Mouse (Mus musculus): ENCODE results near the gene Gm28043. TPM values are rescaled to one million over a fixed set of nuclear protein-coding genes. Genes with fewer than 3 reads are reported as not detected.

The Gm28043 gene
- polyA plus RNA-seq, 1 experiment from 2014 or later, result 1.7 TPM

DNA sequence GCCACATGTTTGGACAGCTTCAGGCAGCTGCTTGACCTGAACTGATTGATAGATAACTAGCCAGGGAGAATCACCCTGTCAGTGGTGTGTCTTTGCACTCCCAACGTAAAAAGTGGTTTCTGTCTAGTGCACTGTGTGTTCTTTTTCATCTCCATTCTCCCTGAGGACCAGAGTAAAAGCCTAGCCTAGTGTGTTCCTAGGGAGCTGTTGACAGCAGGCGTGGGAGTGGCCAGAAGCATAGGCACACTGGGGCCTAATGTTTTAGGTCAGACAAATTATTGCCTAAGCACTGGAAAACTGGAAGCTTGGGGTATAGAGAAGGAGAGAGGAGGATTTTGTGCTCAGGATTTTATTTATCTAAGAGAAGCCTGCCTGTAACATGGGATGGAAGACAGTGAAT is 68.5 kb downstream of the Gm28043 start:
- H3K4me3 ChIP-seq (replicated peaks), result no peak overlapping the region
- WGBS, result 74% methylated on average over 2 of the region's 2 CpGs
- no peaks in the 10 kb centered on the region for H3K27me3 ChIP-seq (replicated peaks)
- H3K4me1 ChIP-seq, result peaks cover 4% of the 10 kb centered on the region
- no peak overlapping the region for H3K4me2 ChIP-seq
- no peak for ATAC-seq (ENCODE audit: low FRiP score)
- no peak overlapping the region for H3K9ac ChIP-seq (replicated peaks)
- no peak overlapping the region for H3K27ac ChIP-seq (replicated peaks)
- no peaks in the 10 kb centered on the region for H3K9me3 ChIP-seq (replicated peaks)
- peaks cover 93% of the 10 kb centered on the region for H3K36me3 ChIP-seq

DNA sequence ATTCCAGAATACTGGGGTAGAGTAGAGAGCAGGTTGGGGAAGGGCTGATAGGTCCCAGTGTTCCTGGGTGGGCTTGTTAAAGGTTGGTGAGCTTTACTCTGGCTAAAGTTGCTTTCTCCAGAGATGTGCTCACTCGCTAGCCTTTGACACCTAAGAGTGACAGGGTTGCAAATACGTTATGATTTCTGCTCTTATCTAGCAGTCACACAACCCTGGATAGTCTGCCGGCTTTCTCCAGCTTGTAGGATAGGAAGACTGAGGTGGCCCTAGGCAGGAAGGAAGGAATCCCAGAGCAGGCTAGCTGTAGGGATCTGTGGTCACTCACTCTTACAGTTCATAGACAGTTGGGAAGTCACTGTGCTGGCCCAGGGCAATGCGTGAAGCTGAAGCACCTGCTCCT is 69.6 kb downstream of the Gm28043 start:
- no peak for ATAC-seq (ENCODE audit: low FRiP score)
- Histone ChIP-seq H3K36me3 (peaks cover 88% of the 10 kb centered on the region), H3K4me2 (no peak overlapping the region), H3K27ac (replicated peaks) (no peak overlapping the region), H3K27me3 (replicated peaks) (no peaks in the 10 kb centered on the region), H3K4me1 (peaks cover 4% of the 10 kb centered on the region), H3K9me3 (replicated peaks) (no peaks in the 10 kb centered on the region), H3K9ac (replicated peaks) (no peak overlapping the region), H3K4me3 (replicated peaks) (no peak overlapping the region)
- WGBS, result 91% methylated on average over 4 of the region's 4 CpGs

DNA sequence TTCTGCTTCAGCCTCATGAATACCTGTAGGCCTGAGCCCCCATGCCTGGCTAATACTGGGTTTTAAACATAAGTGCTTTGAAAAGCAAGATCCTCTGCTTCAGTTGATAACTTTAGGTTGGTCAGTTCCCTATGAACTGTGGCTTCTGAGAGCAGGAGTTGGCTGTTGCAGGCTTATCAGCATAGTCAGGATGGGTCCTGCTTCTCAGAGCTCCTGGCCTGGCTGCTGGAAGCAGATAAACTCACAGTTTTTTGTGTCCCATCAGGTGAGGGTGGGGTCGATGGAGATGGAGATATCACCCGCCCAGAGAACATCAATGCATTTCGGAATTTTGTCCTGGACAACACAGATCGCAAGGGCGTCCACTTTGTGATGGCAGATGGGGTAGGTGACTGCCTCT is 72.1 kb downstream of the Gm28043 start:
- ATAC-seq (ENCODE audit: low FRiP score), result no peak
- no peaks in the 10 kb centered on the region for H3K4me1 ChIP-seq
- H3K4me2 ChIP-seq, result no peak overlapping the region
- H3K36me3 ChIP-seq, result peaks cover 89% of the 10 kb centered on the region
- no peak overlapping the region for H3K9ac ChIP-seq (replicated peaks)
- H3K4me3 ChIP-seq (replicated peaks), result no peak overlapping the region
- H3K27ac ChIP-seq (replicated peaks), result no peak overlapping the region
- no peaks in the 10 kb centered on the region for H3K9me3 ChIP-seq (replicated peaks)
- H3K27me3 ChIP-seq (replicated peaks), result no peaks in the 10 kb centered on the region
- WGBS, result 96% methylated on average over 5 of the region's 5 CpGs

DNA sequence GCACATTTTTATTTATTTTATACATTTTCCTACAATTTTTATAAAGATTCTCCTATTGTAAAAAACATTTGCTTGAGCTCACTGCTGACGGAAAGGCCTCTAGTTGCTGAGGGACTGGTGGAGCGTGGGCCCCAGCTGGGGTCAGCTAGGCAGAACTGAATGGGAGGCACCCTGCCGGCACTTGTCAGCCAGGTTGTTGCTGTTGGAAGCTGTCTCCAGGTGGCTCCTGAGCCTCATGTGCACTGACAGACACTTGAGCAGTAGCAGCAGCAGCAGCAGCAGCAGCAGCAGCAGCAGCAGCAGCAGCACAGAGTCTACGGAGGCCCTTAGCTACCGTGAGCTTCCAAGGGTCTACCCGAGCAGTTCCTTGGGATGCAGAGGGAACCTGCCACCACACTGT is 72.7 kb downstream of the Gm28043 start:
- Histone ChIP-seq H3K27me3 (replicated peaks) (no peaks in the 10 kb centered on the region), H3K4me3 (replicated peaks) (no peak overlapping the region), H3K4me1 (no peaks in the 10 kb centered on the region), H3K9ac (replicated peaks) (no peak overlapping the region), H3K4me2 (no peak overlapping the region), H3K36me3 (peaks cover 85% of the 10 kb centered on the region), H3K9me3 (replicated peaks) (no peaks in the 10 kb centered on the region), H3K27ac (replicated peaks) (no peak overlapping the region)
- ATAC-seq (ENCODE audit: low FRiP score), result no peak
- 77% methylated on average over 6 of the region's 6 CpGs for WGBS

DNA sequence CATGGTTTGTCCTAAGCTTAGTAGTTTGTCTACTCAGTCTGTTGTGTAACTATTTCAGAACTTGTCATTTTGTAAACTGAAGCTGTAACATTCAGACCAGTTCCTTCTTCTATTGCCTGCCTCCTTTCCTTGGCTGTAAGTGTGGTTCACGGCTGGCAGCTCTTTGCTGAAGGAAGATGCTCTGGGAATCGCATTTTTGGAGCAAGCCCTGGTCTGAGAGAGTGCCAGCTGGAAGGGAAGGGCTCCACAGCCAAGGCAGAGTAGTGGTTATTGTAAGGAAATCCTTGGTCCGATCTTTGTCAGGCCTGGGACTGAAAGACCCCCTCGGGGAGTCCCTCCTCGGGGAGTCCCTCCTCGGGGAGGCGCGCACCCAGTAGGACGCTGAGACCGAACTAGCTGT is 73.9 kb downstream of the Gm28043 start:
- H3K36me3 ChIP-seq, result peaks cover 76% of the 10 kb centered on the region
- no peak overlapping the region for H3K4me2 ChIP-seq
- no peak for ATAC-seq (ENCODE audit: low FRiP score)
- H3K9ac ChIP-seq (replicated peaks), result no peak overlapping the region
- WGBS, result 92% methylated on average over 10 of the region's 10 CpGs
- no peak overlapping the region for H3K27ac ChIP-seq (replicated peaks)
- no peaks in the 10 kb centered on the region for H3K27me3 ChIP-seq (replicated peaks)
- no peak overlapping the region for H3K4me3 ChIP-seq (replicated peaks)
- no peaks in the 10 kb centered on the region for H3K4me1 ChIP-seq
- no peaks in the 10 kb centered on the region for H3K9me3 ChIP-seq (replicated peaks)

DNA sequence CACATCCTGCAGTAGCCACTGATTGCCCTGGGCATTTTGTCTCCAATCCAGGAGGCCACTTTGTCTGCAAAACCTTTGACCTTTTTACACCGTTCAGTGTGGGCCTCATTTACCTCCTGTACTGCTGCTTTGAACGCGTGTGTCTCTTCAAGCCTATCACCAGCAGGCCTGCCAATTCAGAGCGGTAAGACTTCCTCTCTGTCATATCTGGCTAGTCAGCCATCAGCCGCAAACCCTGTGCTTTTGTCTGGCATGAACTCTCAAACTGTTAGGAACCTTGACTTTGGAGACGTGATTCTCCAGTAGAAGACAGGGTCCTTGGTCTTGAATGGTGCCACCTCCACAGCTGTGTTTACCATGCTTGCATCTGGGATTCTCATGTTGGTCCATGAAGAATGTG is 75.6 kb downstream of the Gm28043 start:
- Histone ChIP-seq H3K4me2 (no peak overlapping the region), H3K9ac (replicated peaks) (no peak overlapping the region), H3K27me3 (replicated peaks) (no peaks in the 10 kb centered on the region), H3K27ac (replicated peaks) (no peak overlapping the region), H3K4me3 (replicated peaks) (no peak overlapping the region), H3K36me3 (peaks cover 75% of the 10 kb centered on the region), H3K4me1 (no peaks in the 10 kb centered on the region), H3K9me3 (replicated peaks) (no peaks in the 10 kb centered on the region)
- WGBS, result 67% methylated on average over 6 of the region's 6 CpGs
- no peak for ATAC-seq (ENCODE audit: low FRiP score)

DNA sequence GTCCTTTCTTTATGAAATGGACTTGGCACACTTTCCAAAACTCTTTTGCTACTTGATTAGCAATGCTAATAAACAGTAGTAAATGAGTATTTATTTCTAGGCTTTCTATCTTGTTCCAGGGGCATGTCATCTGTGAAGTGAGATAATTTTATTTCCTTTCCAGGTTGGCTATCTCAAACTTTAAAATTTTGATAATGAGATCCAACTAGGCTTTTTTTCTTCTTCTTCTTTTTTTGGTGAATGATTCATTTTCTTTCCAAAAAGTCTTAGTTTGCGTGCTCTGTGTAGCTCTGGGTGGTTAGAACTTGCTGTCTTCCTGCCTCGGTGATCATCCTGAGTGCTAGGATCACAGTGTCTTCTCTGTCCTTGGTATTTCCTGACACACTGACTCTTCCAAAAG is 78.2 kb downstream of the Gm28043 start:
- no peak overlapping the region for H3K27ac ChIP-seq (replicated peaks)
- no peak for ATAC-seq (ENCODE audit: low FRiP score)
- H3K4me2 ChIP-seq, result no peak overlapping the region

DNA sequence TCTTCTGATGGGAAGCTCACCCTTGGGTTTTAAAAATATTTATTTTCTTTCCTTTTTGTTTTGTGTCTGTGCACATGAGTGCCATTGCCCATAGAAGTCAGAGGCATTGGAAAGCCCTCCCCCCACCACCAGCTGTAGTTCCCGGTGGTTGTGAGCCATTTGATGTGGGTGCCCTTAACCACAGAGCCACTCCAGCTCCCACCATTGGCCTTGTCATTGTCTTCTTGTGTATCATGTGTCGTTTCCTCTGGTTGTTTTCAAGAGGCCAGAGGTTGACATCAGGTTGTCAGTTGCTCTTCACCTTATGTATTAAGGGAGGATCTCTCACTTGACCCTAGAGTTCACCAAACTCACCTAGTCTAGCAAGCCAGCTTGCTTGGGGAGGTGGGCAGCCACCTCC is 78.9 kb downstream of the Gm28043 start:
- ATAC-seq (ENCODE audit: low FRiP score), result no peak
- Histone ChIP-seq H3K9me3 (replicated peaks) (no peaks in the 10 kb centered on the region), H3K4me1 (no peaks in the 10 kb centered on the region), H3K4me2 (no peak overlapping the region), H3K36me3 (peaks cover 72% of the 10 kb centered on the region), H3K27me3 (replicated peaks) (no peaks in the 10 kb centered on the region), H3K4me3 (replicated peaks) (no peak overlapping the region), H3K27ac (replicated peaks) (no peak overlapping the region), H3K9ac (replicated peaks) (no peak overlapping the region)
- 73% methylated on average over 2 of the region's 2 CpGs for WGBS

More for the DNA sequence above, 78.2 kb downstream of the Gm28043 start:
- Histone ChIP-seq H3K36me3 (peaks cover 70% of the 10 kb centered on the region), H3K9ac (replicated peaks) (no peak overlapping the region), H3K4me1 (no peaks in the 10 kb centered on the region), H3K4me3 (replicated peaks) (no peak overlapping the region), H3K9me3 (replicated peaks) (no peaks in the 10 kb centered on the region), H3K27me3 (replicated peaks) (no peaks in the 10 kb centered on the region)
- 90% methylated on average over 2 of the region's 2 CpGs for WGBS

DNA sequence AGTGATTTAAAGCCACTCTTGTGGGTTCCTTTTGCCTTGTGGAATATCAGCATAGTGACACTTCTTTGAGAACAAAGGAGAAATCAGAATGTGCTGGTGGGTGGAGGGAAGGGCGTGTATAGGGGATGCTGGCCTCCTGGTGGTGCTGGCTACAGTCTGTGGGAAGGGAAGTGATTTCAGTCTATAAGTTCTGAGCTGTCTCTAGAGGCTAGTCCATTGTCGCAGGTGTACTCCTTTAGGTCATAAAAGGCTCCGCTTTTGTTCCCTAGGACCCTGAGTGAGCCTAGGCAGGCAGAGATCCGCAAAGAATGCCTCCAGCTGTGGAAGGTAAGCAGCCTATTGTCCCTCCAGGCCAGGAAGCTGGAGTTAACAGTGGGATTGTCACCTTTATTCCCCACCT is 79.8 kb downstream of the Gm28043 start:
- H3K4me3 ChIP-seq (replicated peaks), result no peak overlapping the region
- H3K9me3 ChIP-seq (replicated peaks), result no peaks in the 10 kb centered on the region
- peaks cover 78% of the 10 kb centered on the region for H3K36me3 ChIP-seq
- no peak overlapping the region for H3K4me2 ChIP-seq
- 71% methylated on average over 4 of the region's 4 CpGs for WGBS
- ATAC-seq (ENCODE audit: low FRiP score), result no peak
- H3K27ac ChIP-seq (replicated peaks), result no peak overlapping the region
- no peak overlapping the region for H3K9ac ChIP-seq (replicated peaks)
- H3K4me1 ChIP-seq, result no peaks in the 10 kb centered on the region
- H3K27me3 ChIP-seq (replicated peaks), result no peaks in the 10 kb centered on the region

DNA sequence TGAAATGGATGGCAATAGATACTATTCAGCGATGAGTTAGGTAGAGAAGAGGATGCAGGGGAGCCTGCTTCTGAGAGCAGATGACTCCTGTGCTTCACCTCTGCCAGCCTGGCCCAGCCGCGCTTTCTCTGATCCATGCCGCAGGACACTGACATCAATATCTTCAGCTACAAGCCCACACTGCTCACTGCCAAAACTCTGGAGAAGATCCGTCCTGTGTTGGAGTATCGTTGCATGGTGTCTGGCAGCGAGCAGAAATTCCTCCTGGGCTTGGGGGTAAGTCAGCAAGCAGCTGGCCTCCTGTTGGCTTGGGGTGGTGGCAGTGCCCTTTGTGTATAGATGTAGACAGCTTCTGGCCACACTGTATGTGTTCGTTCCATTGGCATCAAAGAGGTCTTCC is 82.3 kb downstream of the Gm28043 start:
- Histone ChIP-seq H3K27ac (replicated peaks) (no peak overlapping the region), H3K9me3 (replicated peaks) (no peaks in the 10 kb centered on the region), H3K4me3 (replicated peaks) (no peak overlapping the region), H3K4me2 (no peak overlapping the region), H3K36me3 (peaks cover 79% of the 10 kb centered on the region), H3K9ac (replicated peaks) (no peak overlapping the region), H3K27me3 (replicated peaks) (no peaks in the 10 kb centered on the region), H3K4me1 (peaks cover 1% of the 10 kb centered on the region; the same call in 1 of the 2 replicates)
- no peak for ATAC-seq (ENCODE audit: low FRiP score)
- 97% methylated on average over 8 of the region's 8 CpGs for WGBS

DNA sequence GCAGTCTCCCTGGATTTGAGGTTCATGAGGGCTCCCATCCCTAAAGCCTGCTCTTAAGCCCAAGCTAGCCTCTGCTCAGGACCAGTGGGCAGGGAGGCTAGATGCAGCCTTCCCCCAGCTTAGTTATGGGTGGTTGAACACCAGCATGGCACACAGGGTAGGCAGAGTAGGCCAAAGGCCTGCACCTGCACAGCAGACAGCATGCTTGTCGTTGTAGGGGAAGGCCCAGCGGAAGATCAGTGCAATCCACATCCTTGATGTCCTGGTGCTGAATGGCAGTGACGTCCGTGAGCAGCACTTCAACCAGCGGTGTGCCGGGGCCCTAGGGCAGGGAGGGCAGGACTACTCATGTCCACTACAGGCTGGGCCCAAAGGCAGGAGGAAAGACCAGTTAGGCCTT is 83.7 kb downstream of the Gm28043 start:
- Histone ChIP-seq H3K9me3 (replicated peaks) (no peaks in the 10 kb centered on the region), H3K27ac (replicated peaks) (no peak overlapping the region), H3K36me3 (peaks cover 79% of the 10 kb centered on the region), H3K4me3 (replicated peaks) (no peak overlapping the region), H3K4me2 (no peak overlapping the region), H3K4me1 (peaks cover 16% of the 10 kb centered on the region), H3K27me3 (replicated peaks) (no peaks in the 10 kb centered on the region), H3K9ac (replicated peaks) (no peak overlapping the region)
- no peak for ATAC-seq (ENCODE audit: low FRiP score)
- 93% methylated on average over 6 of the region's 6 CpGs for WGBS

DNA sequence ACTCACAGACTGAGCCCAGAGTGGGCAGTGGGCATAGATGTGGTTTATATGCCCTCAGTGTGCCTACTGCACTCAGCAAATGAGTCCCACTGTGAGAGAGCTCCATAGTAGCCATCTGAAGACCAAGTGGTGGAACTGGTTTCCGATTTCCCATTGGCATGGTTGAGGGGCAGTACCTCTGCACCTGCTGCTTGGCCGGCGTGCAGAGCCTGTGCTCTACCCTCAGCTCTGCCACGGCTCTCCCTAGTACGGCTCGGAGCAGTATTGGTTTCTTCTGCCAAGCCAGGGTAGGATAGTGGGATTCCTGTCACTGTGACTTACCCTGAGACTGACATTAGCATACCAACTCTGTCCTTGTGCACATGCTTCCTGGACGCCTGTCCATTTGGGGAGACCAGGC is 85.9 kb downstream of the Gm28043 start:
- Histone ChIP-seq H3K27me3 (replicated peaks) (no peaks in the 10 kb centered on the region), H3K9ac (replicated peaks) (no peak overlapping the region), H3K27ac (replicated peaks) (no peak overlapping the region), H3K4me3 (replicated peaks) (no peak overlapping the region), H3K36me3 (peaks cover 68% of the 10 kb centered on the region), H3K4me2 (no peak overlapping the region), H3K4me1 (peaks cover 17% of the 10 kb centered on the region), H3K9me3 (replicated peaks) (no peaks in the 10 kb centered on the region)
- no peak for ATAC-seq (ENCODE audit: low FRiP score)
- WGBS, result 94% methylated on average over 7 of the region's 7 CpGs
